Mouse (Mus musculus): ENCODE data around the gene Ttc3.

Ttc3 gene

GRCm38 (mm10) chr16:94356776-94357494 is 13.5 kb upstream of the Ttc3 start:
- in situ Hi-C loops (cut with MboI; ENCODE audit: low sequenced_read_pairs): no loop called here

- in situ Hi-C loops (cut with MboI; ENCODE audit: low sequenced_read_pairs): no loop called here
Measured at GRCm38 (mm10) chr16:94358091-94358490, 12.3 kb upstream of the Ttc3 start.

- in situ Hi-C loops (cut with MboI; ENCODE audit: low sequenced_read_pairs): no loop called here
Measured at GRCm38 (mm10) chr16:94360578-94361350, 9.7 kb upstream of the Ttc3 start.

- in situ Hi-C loops (cut with MboI; ENCODE audit: low sequenced_read_pairs): no loop called here
Measured at GRCm38 (mm10) chr16:94362174-94362873, 8.1 kb upstream of the Ttc3 start.

- in situ Hi-C loops (cut with MboI; ENCODE audit: low sequenced_read_pairs): no loop called here
Measured at GRCm38 (mm10) chr16:94363814-94364213, 6.6 kb upstream of the Ttc3 start.

GRCm38 (mm10) chr16:94365435-94365834 is 5.0 kb upstream of the Ttc3 start:
- in situ Hi-C loops (cut with MboI; ENCODE audit: low sequenced_read_pairs): no loop called here

GRCm38 (mm10) chr16:94369596-94370172 is 734 bp upstream of the Ttc3 start:
- in situ Hi-C loops (cut with MboI; ENCODE audit: low sequenced_read_pairs): no loop called here

- in situ Hi-C loops (cut with MboI; ENCODE audit: low sequenced_read_pairs): no loop called here
Measured at GRCm38 (mm10) chr16:94370915-94371300, 490 bp downstream of the Ttc3 start.

GRCm38 (mm10) chr16:94371301-94371931 is 998 bp downstream of the Ttc3 start, which contains the start of gene Pigp:
Gene Pigp, minus strand, starts transcription at chr16:94371842.
- in situ Hi-C loops (cut with MboI; ENCODE audit: low sequenced_read_pairs): no loop called here

GRCm38 (mm10) chr16:94379386-94379785 is 9.0 kb downstream of the Ttc3 start:
- in situ Hi-C loops (cut with MboI; ENCODE audit: low sequenced_read_pairs): no loop called here

GRCm38 (mm10) chr16:94383277-94383676 is 12.9 kb downstream of the Ttc3 start:
- in situ Hi-C loops (cut with MboI; ENCODE audit: low sequenced_read_pairs): no loop called here

GRCm38 (mm10) chr16:94387690-94388089 is 17.3 kb downstream of the Ttc3 start:
- in situ Hi-C loops (cut with MboI; ENCODE audit: low sequenced_read_pairs): no loop called here

- in situ Hi-C loops (cut with MboI; ENCODE audit: low sequenced_read_pairs): no loop called here
Measured at GRCm38 (mm10) chr16:94392299-94392698, 21.9 kb downstream of the Ttc3 start.

- in situ Hi-C loops (cut with MboI; ENCODE audit: low sequenced_read_pairs): no loop called here
Measured at GRCm38 (mm10) chr16:94395051-94395450, 24.6 kb downstream of the Ttc3 start.

GRCm38 (mm10) chr16:94396641-94397040 is 26.2 kb downstream of the Ttc3 start:
- in situ Hi-C loops (cut with MboI; ENCODE audit: low sequenced_read_pairs): no loop called here

- in situ Hi-C loops (cut with MboI; ENCODE audit: low sequenced_read_pairs): no loop called here
Measured at GRCm38 (mm10) chr16:94399141-94399540, 28.7 kb downstream of the Ttc3 start.

- in situ Hi-C loops (cut with MboI; ENCODE audit: low sequenced_read_pairs): no loop called here
Measured at GRCm38 (mm10) chr16:94401636-94402035, 31.2 kb downstream of the Ttc3 start.

GRCm38 (mm10) chr16:94402185-94402584 is 31.8 kb downstream of the Ttc3 start:
- in situ Hi-C loops (cut with MboI; ENCODE audit: low sequenced_read_pairs): no loop called here

- in situ Hi-C loops (cut with MboI; ENCODE audit: low sequenced_read_pairs): no loop called here
Measured at GRCm38 (mm10) chr16:94411287-94411686, 40.9 kb downstream of the Ttc3 start.

- in situ Hi-C loops (cut with MboI; ENCODE audit: low sequenced_read_pairs): no loop called here
Measured at GRCm38 (mm10) chr16:94412198-94412597, 41.8 kb downstream of the Ttc3 start.

- in situ Hi-C loops (cut with MboI; ENCODE audit: low sequenced_read_pairs): no loop called here
Measured at GRCm38 (mm10) chr16:94412760-94413159, 42.3 kb downstream of the Ttc3 start.

Data from CH12F3 (cell line).